Mouse (Mus musculus): ENCODE measurements around the gene Ppib.
A peak's percentile ranks its signal among the peaks of the same experiment; 100 is the strongest.

Gene Ppib

DNA sequence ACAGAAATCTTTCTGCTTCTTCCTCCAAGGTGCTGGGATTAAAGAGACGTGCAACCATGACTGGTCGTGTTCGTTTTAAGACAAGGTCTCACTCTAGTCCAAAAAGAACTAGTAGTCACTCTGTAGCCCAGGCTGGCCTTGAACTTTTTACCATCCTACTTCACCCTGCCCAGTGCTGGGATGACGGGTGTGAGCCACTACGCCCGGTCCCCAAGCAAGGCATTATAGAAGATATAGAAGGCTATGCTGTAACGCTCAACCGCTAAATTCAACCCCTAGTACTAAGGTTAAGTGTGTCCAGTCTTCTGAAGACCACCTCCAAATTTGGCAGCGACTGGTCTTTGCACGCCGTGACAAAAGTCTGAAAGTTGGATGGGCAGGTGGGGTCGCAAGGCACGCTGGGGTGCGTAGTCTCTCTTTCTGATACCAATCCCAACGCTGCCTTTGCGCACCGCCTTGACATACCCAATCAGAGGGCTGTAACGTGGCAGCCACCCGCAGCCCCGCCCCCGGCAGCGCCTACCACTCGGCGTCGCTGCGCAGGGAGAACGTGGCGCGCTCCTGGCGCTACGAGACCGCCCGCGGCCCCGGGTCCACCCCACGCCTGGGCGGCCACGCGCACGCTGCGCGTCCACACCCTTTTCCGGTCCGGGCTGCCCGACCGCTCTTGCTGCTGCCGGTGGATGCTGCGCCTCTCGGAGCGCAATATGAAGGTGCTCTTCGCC is at the start of gene Ppib:
Gene Ppib, plus strand, starts transcription at position 640 of the 725 bp plus-strand sequence.
- peak; percentile 98 for DNase-seq

DNA sequence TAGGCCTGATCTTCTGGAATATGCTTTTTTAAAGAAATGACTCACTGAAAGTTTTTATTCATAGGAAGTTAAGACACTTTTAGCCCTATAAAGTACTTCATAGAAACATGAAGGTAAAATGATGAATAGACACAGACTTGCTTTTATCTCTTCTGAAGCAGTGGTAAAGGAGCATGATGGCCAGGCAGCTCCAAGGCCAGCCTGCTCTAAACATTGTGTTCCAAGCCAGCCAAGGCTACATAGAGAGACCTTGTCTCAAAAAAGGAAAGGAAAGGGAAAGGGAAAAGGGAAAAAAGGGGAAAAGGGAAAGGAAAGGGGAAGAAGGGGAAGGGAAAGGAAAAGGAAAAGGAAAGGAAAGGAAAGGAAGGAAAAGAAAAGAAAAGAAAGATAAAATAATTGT is 39.4 kb upstream of the Ppib start:
- no peak for DNase-seq

DNA sequence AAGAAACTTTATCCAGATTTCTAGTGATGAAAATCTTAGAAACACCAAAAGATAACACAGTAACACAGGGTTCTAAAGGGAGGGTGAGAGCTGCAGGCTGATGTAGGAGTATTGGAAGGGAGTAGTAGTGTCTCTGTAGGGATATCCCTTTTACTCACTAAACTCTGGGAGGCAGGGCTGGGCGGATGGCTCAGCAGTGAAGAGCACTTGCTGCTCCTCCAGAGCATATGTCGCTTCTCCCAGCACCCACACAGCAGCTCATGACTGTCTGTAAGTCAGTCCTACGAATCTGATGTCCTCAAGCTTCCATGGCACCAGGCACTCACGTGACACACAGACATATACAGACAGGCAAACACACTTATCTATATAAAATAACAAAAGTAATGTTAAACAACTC is 21.9 kb upstream of the Ppib start:
- peak; percentile 79 for DNase-seq

DNA sequence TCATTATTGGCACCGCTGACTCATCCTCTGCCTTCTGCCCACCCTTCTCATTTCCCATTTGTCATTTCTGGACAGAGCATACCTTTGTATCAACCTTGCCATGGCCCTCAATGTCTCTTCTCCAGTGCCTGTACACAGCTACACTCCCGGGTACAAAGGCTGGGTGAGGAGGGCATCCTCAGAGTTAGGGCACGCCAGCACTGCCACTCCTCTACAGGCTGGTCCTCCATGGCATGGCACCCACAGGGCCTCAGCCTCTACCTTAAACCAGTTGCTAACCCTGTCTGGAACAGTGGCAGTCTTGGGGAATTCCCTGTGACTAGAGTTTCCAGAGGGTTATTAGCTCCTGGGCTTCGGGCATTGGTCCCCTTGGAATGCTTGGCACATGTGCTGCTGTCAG is 21.4 kb upstream of the Ppib start:
- no peak for DNase-seq

DNA sequence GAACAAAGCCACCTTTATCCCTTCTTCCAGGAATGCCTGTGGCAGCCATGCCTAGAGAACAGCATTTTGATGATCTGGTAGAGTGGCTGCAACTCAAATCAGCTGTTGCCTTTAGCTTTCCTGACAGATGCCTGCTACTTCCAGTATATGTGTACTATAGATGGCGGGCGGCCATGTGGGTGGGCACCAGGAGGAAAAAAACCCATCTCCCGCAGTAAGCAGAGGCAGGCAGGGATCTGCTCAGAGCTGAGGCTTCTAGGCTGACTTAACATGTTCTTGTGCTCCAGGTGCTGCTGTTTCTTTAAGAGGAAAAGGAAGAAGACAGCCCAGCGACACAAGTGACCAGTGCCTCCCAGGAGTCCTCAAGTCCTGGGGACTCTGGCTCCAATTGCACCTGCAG is 20.7 kb upstream of the Ppib start:
- no peak for DNase-seq

DNA sequence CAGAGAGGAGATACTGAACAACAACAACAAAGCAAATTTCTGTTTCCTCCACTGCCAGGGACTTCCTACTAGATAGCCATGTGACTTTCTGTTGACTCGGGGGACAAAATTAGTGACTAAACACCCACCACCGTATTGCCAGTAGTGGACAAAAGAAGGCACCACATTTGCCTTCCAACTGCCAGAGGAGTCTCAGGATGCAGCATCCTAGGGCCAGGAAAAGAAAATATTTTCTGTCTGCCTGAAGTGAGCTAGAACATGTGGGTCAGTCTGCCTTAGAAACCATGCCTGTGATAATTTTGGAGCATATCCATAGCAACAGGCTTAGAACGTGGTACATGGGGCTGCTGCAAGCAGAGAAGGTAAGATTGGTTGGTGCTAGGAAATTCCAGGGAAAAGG is 19.2 kb upstream of the Ppib start:
- peak; percentile 43 for DNase-seq

DNA sequence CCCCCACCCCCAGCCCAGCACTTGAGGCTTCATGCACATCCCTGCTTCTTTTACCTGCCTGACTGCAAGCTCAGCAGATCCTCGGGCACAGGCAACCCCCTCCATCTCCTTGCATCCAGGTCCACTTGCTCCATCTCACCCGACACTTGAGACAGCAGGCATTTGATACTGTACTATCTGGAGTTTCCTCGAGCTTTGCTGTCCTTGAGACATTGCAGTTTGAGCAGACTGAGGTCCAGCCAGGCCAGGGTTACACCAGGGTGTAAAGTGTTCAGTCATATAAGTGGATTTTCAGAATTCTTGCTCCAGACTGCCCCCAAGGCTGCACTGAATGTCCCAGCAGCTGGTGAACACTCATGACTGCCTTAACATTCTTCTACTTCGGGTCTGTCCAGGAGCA is 17.7 kb upstream of the Ppib start:
- DNase-seq: no peak

DNA sequence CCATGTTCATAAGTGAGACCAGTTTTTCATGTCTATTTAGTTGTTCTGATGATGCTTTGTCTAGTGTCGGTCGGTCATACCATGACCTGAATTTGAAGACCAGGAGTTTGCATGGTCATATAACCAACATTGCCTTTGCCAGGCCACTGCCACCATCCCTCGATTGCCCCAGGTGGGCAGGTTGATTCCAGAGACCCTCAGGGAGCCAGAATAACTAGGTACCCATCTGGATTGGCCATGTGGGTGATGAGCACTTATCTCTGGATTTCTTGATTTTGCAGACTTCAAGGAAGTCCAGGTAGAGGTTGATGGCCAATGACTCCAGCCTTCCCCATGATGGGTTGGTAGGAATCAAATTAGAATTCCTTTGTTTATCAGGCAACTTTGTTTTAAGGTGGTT is 16.8 kb upstream of the Ppib start:
- DNase-seq: no peak

DNA sequence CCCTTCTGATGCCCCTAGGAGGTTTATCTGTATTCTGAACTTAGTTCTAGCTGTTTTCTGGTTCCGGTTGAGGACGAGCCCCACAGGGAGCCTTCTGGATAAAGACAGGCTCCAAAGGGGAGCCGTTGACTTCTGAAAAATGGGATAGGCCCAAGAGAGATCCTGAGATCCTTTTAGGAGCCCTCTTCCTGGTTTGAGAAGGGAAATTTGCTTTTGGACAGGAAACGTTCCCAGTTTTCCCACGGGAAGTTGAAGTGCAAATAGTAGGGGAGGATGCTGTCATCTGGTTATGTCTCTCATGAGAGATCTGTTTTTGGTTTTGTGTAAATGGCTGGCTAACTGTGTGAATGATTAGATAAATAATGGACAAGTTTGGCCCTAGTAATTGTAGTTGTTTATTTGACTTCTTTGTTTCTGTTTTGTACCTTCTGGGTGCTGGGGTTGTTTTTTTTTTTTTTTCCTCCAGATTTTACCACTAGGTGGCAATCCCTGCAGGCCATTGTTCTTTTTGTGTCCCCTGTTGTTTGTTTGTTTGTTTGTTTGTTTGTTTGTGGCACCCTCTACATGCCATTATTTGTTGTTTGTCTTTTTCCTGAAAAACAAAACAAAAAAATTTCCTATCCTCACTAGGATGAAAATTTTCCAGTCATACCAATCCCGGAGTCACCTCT is 10.0 kb upstream of the Ppib start:
- no peak for DNase-seq

DNA sequence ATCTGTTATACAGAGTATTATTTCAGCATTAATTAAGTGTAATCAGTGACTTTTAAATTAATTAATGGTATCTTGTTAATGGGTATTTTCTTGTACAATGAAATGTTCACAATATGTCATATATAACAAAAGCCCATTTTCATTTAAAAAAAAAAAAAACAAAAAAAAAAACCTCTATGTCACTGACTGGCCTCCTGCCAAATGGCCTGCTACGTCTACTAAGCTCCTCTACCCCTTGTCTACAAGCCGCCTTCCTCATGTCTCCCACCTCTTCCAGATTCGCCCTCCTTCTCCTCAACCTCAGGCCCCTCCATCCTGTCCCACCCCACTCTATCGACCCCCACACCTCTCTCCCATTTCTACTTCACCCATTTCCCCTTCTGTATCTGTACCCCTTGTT is 8.5 kb upstream of the Ppib start:
- no peak for DNase-seq

DNA sequence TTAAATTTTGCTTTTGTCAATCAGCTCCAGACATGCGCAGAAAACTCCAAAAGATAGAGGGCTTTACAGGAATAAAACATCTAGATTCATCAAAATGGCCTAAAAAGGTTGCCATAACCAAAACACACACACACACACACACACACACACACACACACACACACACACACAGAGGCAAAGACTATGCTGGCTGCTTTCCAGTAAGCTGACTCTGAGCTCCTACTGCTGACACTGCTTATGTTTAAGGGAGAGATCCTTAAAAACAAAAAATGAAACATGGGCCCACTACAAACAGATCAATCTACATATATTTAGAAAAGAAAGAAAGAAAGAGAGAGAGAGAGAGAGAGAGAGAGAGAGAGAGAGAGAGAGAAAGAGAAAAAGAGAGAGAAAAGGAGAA is 7.3 kb upstream of the Ppib start:
- DNase-seq: no peak

DNA sequence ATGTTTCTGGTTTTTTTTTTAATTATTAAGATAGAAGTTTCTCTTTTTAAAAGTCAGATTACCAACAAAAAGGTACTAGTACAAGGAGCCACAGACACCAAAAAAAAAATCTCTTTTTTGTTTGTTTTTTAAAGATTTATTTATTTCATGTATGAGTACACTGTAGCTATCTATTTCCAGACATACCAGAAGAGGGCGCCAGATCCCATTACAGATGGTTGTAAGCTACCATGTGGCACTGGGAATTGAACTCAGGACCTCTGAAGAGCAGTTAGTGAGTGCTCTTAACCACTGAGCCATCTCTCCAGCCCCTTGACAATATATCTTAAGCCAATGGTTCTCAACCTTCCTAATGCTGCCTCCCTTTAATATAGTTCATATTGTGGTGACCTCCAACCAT is 6.4 kb upstream of the Ppib start:
- DNase-seq: no peak

DNA sequence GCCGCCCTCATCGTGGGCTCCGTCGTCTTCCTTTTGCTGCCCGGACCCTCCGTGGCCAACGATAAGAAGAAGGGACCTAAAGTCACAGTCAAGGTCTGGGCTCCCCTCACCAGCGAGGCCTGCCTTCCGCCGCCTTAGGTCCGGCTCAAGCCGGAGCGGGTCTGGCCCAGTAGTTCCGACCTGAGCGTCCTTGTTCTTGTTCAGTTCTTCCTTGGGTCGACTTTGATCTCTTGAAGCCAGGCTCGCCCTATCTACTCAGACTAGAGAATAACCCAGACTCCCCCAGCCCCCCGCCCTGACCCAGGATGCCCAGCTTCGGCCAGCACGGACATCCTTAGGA is 256 bp downstream of the Ppib start:
- DNase-seq: no peak

DNA sequence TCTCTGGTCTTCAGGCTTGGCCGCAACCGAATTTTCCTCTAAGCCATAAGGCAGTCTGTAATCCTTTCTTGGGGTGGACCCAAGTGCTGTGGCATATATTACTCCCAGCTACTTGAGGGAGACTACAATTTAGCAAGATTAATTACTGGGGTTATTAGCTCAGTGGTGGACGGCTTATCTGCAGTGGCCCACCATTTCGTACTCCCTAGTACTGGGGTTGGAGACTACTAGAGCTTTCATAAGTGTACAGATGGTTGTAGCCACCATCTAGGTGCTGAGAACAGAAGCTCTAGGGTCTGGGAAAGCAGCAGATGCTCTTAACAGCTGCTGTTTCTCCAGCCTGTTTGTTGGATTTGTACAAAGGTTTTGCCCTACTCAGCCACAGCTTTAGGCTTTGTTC is 964 bp downstream of the Ppib start:
- DNase-seq: no peak

DNA sequence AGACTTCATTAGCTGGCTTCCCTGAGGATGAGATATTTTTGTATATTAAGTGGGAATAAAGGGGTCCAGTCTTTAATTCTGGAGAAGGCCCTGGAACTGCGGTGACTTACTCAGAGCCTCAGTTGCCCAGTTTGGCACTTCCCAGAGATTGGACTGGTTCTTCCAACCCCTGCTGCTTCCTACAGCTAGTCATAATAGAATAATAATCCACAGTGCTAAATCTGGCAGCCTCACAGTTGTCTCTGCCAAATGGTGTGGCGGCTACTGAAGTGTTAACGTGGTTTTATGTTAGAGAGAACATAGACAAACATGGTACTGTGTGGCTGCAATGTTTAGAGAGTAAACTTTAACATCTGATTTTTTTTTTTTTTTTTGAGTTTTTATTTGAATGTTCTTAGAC is 1.6 kb downstream of the Ppib start:
- DNase-seq: no peak

DNA sequence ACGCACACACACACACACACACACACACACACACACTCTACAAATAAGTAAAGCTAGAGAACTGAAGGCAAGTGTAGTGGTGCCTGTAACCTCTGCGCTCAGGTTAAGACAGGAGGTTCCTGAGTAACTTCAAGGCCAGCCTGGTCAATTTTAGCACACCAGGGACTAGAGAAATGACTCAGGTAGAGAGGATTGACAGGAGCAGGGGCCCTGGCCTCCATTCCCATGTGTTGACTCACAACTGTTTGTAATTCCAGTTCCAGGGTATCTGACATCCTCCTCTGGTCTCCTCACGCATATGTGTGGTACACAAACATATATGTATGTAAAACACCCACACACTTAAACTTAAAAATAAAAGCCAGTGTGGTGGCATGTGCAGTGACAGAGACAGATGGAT is 3.4 kb downstream of the Ppib start:
- no peak for DNase-seq

DNA sequence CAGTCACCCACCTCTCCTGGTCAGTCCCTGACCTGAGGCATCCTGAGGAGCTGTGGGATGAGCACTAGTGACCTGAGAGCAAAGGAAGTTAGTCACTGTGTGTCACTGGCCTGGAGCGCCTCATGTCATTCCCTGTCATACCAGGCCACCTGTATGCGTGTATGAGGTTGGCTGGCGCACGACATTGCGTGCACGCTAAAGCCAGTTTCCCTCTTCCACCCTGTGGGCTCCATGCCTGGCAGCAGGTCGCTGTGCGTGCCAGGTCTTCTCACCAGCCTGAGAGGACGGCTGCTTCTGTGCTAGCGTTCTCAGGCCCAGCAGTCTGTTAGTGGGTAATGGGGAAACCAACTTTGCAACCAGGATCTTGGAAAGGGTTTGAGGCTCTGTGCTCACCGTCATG is 4.3 kb downstream of the Ppib start:
- DNase-seq: no peak

DNA sequence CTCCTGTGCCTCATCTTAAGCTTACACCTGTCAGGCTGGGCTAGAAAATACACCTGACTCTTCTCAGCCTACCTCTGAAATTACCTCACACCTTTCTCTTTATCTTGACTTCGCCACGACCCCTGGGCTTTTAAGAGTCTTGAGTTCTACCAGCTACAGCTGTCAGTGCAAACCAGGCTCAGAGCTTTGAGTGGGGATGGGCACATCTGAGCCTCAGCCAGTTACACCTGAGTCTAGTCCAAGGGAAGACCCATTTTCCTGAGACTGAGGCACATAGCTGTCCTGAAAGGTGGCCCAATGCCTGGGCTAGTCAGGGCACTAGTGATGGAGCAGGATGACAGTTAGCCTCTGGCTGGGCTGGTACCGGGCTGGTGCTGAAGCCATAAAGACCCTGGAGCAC is 6.8 kb downstream of the Ppib start:
- DNase-seq: no peak

DNA sequence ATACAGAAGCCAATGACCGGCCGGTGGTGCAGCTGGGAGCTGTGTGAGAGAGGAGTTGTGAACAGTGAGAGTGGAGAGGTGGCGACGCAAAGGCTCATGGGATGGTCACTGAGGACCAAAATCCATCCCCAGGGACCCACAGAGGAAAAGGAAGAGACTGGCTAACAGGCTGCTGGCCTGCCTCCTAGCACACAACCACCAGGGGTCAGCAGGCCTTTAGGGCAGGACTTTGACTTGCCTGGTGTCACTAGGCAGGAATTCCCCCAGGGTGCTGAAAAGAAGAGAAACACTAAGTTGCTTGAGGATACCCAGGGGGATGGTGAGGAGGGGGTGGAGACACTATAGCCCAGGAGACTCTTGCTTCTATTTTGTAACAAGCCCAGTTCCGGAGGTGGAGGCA is 7.5 kb downstream of the Ppib start:
- DNase-seq: peak; percentile 39

DNA sequence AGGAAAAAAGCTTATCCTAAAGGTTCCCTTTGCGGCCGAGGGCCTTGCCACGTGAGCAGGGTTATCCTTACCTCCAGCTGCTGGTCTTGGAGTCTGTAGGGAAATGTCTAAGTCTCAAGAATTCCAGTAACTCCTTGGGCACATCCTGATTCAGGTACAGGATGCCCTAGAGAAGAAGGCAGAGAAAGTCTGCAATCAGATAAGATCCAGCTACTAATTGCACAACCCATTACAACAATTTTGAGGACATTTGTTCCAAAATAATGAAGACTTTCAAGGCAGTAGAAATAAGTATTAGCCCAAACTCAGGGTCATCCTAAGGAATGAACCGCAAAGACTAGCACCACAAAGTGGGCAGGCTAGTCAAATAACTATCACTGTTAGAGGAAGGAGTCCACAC is 8.0 kb downstream of the Ppib start:
- DNase-seq: no peak

DNA sequence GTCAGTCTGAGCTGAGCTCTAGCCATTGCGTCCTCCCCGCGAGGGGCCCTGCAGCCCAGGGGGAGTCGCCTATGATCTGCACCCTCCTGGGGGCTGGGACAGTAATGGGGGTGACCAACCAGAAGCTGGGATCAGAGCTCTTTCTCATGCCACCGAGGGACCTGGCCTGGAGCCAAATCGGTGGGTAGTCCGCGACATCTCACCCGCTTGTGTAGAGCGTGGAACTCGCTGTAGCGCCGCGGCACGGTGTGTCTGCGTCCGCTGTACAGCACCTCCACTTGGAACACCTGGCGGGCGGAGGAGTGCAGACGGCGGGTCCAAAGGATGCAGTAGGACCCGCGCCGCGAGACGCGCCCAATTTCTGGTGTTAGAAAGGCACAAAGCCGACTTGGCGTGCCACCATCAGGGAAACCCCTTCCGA is 9.0 kb downstream of the Ppib start:
- no peak for DNase-seq

DNA sequence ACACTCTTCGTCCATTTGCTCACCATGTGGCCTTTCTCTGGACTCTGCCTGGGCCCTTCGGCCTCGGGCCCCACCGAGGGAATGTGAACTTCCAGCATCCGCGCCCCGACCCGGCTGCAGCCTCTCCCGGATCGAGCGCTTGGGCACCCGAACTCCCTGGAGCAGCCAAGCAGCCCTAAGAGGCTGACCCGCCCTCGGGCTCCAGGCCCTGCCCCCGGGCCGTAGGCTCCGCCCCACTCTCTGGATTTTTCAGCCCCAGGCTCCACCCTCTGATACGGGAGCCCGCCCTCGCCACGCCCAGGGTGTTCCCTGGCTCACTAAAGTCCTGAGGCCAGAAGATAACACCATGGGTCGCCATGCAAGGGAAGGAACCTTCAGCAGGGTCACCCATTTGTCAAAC is 9.6 kb downstream of the Ppib start, which contains the start of gene Snx22:
Gene Snx22, minus strand, starts transcription at position 137 of the 400 bp plus-strand sequence.
- peak; percentile 77 for DNase-seq

DNA sequence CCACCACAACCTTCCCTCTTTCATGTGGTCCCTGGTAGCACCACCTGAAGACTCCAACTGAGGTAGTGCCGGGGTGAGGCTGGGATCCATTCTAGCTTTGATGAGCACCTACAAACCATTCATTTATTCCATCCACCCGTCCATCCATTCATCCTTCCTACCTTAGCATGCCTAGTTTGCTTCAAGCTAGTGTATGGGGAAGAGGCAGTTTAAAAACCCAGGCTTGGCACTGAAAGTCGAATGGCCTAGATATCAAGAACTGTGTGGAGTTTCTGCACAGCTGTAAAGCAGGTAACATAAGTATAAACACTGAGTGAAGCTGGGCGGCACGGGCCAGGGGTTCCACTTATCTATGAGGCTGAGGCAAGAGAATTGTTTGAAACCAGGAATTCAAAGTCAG is 10.1 kb downstream of the Ppib start:
- no peak for DNase-seq

DNA sequence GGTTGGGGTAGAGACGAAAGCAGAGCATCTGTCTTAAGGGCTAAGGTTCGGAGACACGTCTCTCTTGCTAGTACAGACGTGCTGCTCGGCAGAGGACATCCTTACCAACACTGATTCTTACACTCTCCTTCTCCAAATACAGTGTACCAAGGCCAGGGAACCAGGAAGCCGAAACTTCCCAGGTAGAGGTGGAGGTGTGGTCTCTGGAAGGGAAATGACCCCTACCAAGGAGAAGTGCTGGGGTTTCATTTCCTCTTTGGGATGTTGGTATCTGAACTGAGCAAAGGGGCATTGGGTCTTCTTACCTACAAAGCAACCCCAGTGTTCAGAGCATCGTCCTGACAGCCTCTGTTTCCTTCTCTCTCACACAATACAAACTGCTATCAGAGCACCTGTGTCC is 12.7 kb downstream of the Ppib start:
- DNase-seq: no peak

DNA sequence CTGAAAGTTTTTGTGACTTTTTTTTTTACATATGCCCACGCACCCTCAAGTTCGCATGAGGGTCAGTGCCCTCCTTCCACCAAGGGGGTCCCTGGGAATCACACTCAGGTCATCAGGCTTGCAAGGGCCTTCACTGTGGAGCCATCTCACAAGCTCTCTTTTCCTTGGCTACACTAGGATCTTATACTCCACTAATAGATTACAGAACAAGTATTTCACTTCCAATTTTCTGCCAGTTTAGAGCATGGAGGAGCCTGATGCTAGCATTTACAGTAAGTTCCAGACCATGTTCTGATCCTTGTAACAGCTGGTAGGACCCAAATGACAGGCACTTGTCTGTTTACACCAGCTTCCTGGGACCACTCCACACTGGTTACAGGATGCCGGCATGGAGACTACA is 18.1 kb downstream of the Ppib start:
- DNase-seq: no peak

All from layer of hippocampus, adult 9-11 months (tissue).